Mouse (Mus musculus) forebrain, postnatal 0 days (tissue): ENCODE data around the gene Clk2. TPM values are rescaled to one million over a fixed set of nuclear protein-coding genes. Genes with fewer than 3 reads are reported as not detected.

ENCODE experiments used
- ATAC-seq: fragments of 200-750 bp; cut with Nextera tagmentation; 2 replicates; pipeline ENCODE4 v1.8.0; 2017; ENCODE audit warnings: mild to moderate bottlenecking, moderate library complexity
- DNase-seq: peaks from one replicate; pipeline ENCODE4 v3.0.0-alpha.2; 2015
- H3K27ac ChIP-seq: fragments of 300-500 bp; sonication (generic); 2 replicates; pipeline ENCODE4 v1.5.1; 2014; ENCODE audit warnings: low read depth, mild to moderate bottlenecking, antibody characterized with exemption, low read length, moderate library complexity, mixed read lengths
- H3K27me3 ChIP-seq: fragments of 300-500 bp; sonication (generic); 2 replicates; pipeline ENCODE4 v1.6.1; 2014; ENCODE audit warnings: mild to moderate bottlenecking, low read length, mixed read lengths; ENCODE audit not compliant: insufficient read depth
- H3K36me3 ChIP-seq: fragments of 300-500 bp; sonication (generic); 2 replicates; pipeline ENCODE4 v1.6.1; 2014; ENCODE audit warnings: mild to moderate bottlenecking, moderate library complexity; ENCODE audit not compliant: insufficient read depth
- H3K4me1 ChIP-seq: fragments of 300-500 bp; sonication (generic); 2 replicates; pipeline ENCODE4 v1.6.1; 2014; ENCODE audit warnings: antibody characterized with exemption; ENCODE audit not compliant: insufficient read depth
- H3K4me2 ChIP-seq: fragments of 300-500 bp; sonication (generic); 2 replicates; pipeline ENCODE4 v1.6.1; 2014; ENCODE audit warnings: low read depth, mild to moderate bottlenecking, moderate library complexity
- H3K4me3 ChIP-seq: fragments of 300-500 bp; sonication (generic); 2 replicates; pipeline ENCODE4 v1.5.1; 2014; ENCODE audit warnings: low read depth, low read length, mixed read lengths
- H3K9ac ChIP-seq: fragments of 300-500 bp; sonication (generic); 2 replicates; pipeline ENCODE4 v1.6.1; 2014; ENCODE audit warnings: mild to moderate bottlenecking
- H3K9me3 ChIP-seq: fragments of 300-500 bp; sonication (generic); 2 replicates; pipeline ENCODE4 v1.6.1; 2016; ENCODE audit warnings: low read length
- CTCF ChIP-seq: sonication (generic); IDR thresholded peaks from 2 replicates; pipeline ENCODE4 v1.5.1; 2016; ENCODE audit warnings: antibody characterized with exemption, control low read depth, low read depth
- WGBS: fragments of 180-500 bp; shearing (Covaris S2); extraction: QIAGEN DNeasy Blood & Tissue Kit; methylation state at CpG from one replicate; pipeline ENCODE4 v1.1.7; 2014; 5-methylcytosine and 5-hydroxymethylcytosine counted together
- polyA plus RNA-seq: library from polyadenylated mRNA; unstranded; fragments of >200 nt; fragmentation: Nextera tagmentation; extraction: Ambion mirVana; gene quantifications from 2 replicates; pipeline ENCODE4 v1.2.1, GENCODE M21; 2015
- total RNA-seq: library from RNA; depleted of rRNA; stranded (reverse); fragments of >200 nt; gene quantifications from 2 replicates; pipeline ENCODE4 v1.2.3, GENCODE M21; 2014

The Clk2 gene
- total and polyA plus RNA-seq, 2 experiments from 2014 or later: 12.8 to 43.1 TPM

- Histone ChIP-seq H3K4me1 (peaks cover 4% of the 10 kb centered on the region), H3K9me3 (no peaks in the 10 kb centered on the region), H3K4me3 (no peak overlapping the region), H3K9ac (no peak overlapping the region), H3K27me3 (no peaks in the 10 kb centered on the region), H3K36me3 (peaks cover 52% of the 10 kb centered on the region), H3K4me2 (no peak overlapping the region), H3K27ac (no peak overlapping the region)
- ATAC-seq (no peak), DNase-seq (no peak)
- 88% methylated on average over 7 of the region's 7 CpGs for WGBS
- no peak for TF ChIP-seq CTCF
Observed at GRCm38 (mm10) chr3:89206079-89206478, 41.5 kb downstream of the Clk2 start.

GRCm38 (mm10) chr3:89206695-89207094, 42.1 kb downstream of the Clk2 start:
- Histone ChIP-seq H3K4me2 (no peak overlapping the region), H3K4me3 (no peak overlapping the region), H3K36me3 (peaks cover 52% of the 10 kb centered on the region), H3K9me3 (no peaks in the 10 kb centered on the region), H3K27me3 (no peaks in the 10 kb centered on the region), H3K27ac (no peak overlapping the region), H3K9ac (no peak overlapping the region), H3K4me1 (peaks cover 4% of the 10 kb centered on the region)
- TF ChIP-seq CTCF: no peak
- DNase-seq (no peak), ATAC-seq (no peak)
- WGBS: 92% methylated on average over 2 of the region's 2 CpGs

GRCm38 (mm10) chr3:89208075-89208657, 43.6 kb downstream of the Clk2 start:
- H3K36me3 ChIP-seq: peaks cover 52% of the 10 kb centered on the region

GRCm38 (mm10) chr3:89208736-89209135, 44.1 kb downstream of the Clk2 start:
- peaks cover 52% of the 10 kb centered on the region for H3K36me3 ChIP-seq
- H3K9me3 ChIP-seq: no peaks in the 10 kb centered on the region
- H3K4me3 ChIP-seq: no peak overlapping the region
- H3K9ac ChIP-seq: no peak overlapping the region
- no peak overlapping the region for H3K27ac ChIP-seq
- ATAC-seq (no peak), DNase-seq (no peak)
- 83% methylated on average over 6 of the region's 6 CpGs for WGBS
- TF ChIP-seq CTCF: no peak
- H3K4me1 ChIP-seq: peaks cover 8% of the 10 kb centered on the region
- no peak overlapping the region for H3K4me2 ChIP-seq
- no peaks in the 10 kb centered on the region for H3K27me3 ChIP-seq

More at GRCm38 (mm10) chr3:89208075-89208657, 43.6 kb downstream of the Clk2 start:
- H3K27ac ChIP-seq: no peak overlapping the region
- H3K4me2 ChIP-seq: no peak overlapping the region
- 94% methylated on average over 13 of the region's 13 CpGs for WGBS
- no peak for ATAC-seq
- no peak for DNase-seq
- H3K4me1 ChIP-seq: peaks cover 9% of the 10 kb centered on the region
- no peak overlapping the region for H3K4me3 ChIP-seq
- no peaks in the 10 kb centered on the region for H3K27me3 ChIP-seq
- no peak overlapping the region for H3K9ac ChIP-seq
- no peak for TF ChIP-seq CTCF
- H3K9me3 ChIP-seq: no peaks in the 10 kb centered on the region

GRCm38 (mm10) chr3:89209731-89210130, 45.1 kb downstream of the Clk2 start:
- ATAC-seq (no peak), DNase-seq (no peak)
- no peaks in the 10 kb centered on the region for H3K27me3 ChIP-seq
- H3K4me2 ChIP-seq: no peak overlapping the region
- H3K4me1 ChIP-seq: peaks cover 8% of the 10 kb centered on the region
- no peak overlapping the region for H3K4me3 ChIP-seq
- TF ChIP-seq CTCF: no peak
- H3K27ac ChIP-seq: no peak overlapping the region
- H3K36me3 ChIP-seq: peaks cover 45% of the 10 kb centered on the region
- 87% methylated on average over 7 of the region's 7 CpGs for WGBS
- H3K9ac ChIP-seq: no peak overlapping the region
- H3K9me3 ChIP-seq: no peaks in the 10 kb centered on the region

GRCm38 (mm10) chr3:89210162-89210561, 45.6 kb downstream of the Clk2 start:
- TF ChIP-seq CTCF: no peak
- Histone ChIP-seq H3K36me3 (peaks cover 42% of the 10 kb centered on the region), H3K4me3 (no peak overlapping the region), H3K4me2 (no peak overlapping the region), H3K27ac (no peak overlapping the region), H3K27me3 (no peaks in the 10 kb centered on the region), H3K4me1 (peaks cover 8% of the 10 kb centered on the region), H3K9me3 (no peaks in the 10 kb centered on the region), H3K9ac (no peak overlapping the region)
- no peak for ATAC-seq
- DNase-seq: no peak
- WGBS: 83% methylated on average over 13 of the region's 13 CpGs

- ATAC-seq (no peak), DNase-seq (no peak)
- Histone ChIP-seq H3K4me1 (peaks cover 8% of the 10 kb centered on the region), H3K36me3 (peaks cover 41% of the 10 kb centered on the region), H3K4me3 (no peak overlapping the region), H3K4me2 (no peak overlapping the region), H3K27me3 (no peaks in the 10 kb centered on the region), H3K9ac (no peak overlapping the region), H3K27ac (no peak overlapping the region), H3K9me3 (no peaks in the 10 kb centered on the region)
- no peak for TF ChIP-seq CTCF
- 85% methylated on average over 7 of the region's 7 CpGs for WGBS
Observed at GRCm38 (mm10) chr3:89210731-89211130, 46.1 kb downstream of the Clk2 start.
